Mouse (Mus musculus): ENCODE measurements around the gene 9630041A04Rik. TPM values are rescaled to one million over a fixed set of nuclear protein-coding genes. Genes with fewer than 3 reads are reported as not detected.

Gene 9630041A04Rik
- polyA plus RNA-seq, 1 experiment from 2014 or later = 0.26 TPM

GRCm38 (mm10) chr9:101924829-101925228 is 63.2 kb downstream of the 9630041A04Rik start:
- Histone ChIP-seq H3K4me3 (no peak overlapping the region), H3K4me1 (no peaks in the 10 kb centered on the region), H3K4me2 (no peak overlapping the region), H3K9me3 (replicated peaks) (no peaks in the 10 kb centered on the region), H3K9ac (no peak overlapping the region), H3K36me3 (ENCODE audit: poor library complexity, severe bottlenecking) (no peaks in the 10 kb centered on the region), H3K27ac (no peak overlapping the region), H3K27me3 (no peaks in the 10 kb centered on the region)
- ATAC-seq = no peak
- WGBS = 73% methylated on average over 4 of the region's 4 CpGs

GRCm38 (mm10) chr9:101933946-101934573 is 72.4 kb downstream of the 9630041A04Rik start:
- peaks cover 9% of the 10 kb centered on the region for H3K4me1 ChIP-seq
- H3K27me3 ChIP-seq = no peaks in the 10 kb centered on the region
- H3K36me3 ChIP-seq (ENCODE audit: poor library complexity, severe bottlenecking) = peaks cover 7% of the 10 kb centered on the region
- 0 out of 2 replicates have a peak, but pooled peaks have one; percentile 41 for ATAC-seq
- no peak overlapping the region for H3K9ac ChIP-seq
- H3K9me3 ChIP-seq (replicated peaks) = no peaks in the 10 kb centered on the region
- H3K4me2 ChIP-seq = no peak overlapping the region
- H3K4me3 ChIP-seq = no peak overlapping the region
- 54% methylated on average over 8 of the region's 8 CpGs for whole genome bisulfite sequencing
- H3K27ac ChIP-seq = no peak overlapping the region

GRCm38 (mm10) chr9:101934887-101935286 is 73.2 kb downstream of the 9630041A04Rik start:
- ATAC-seq = no peak
- Histone ChIP-seq H3K27me3 (no peaks in the 10 kb centered on the region), H3K36me3 (ENCODE audit: poor library complexity, severe bottlenecking) (peaks cover 7% of the 10 kb centered on the region), H3K9me3 (replicated peaks) (no peaks in the 10 kb centered on the region), H3K9ac (no peak overlapping the region), H3K4me1 (peaks cover 13% of the 10 kb centered on the region), H3K4me2 (no peak overlapping the region), H3K27ac (no peak overlapping the region), H3K4me3 (no peak overlapping the region)
- 75% methylated on average over 8 of the region's 8 CpGs for WGBS

GRCm38 (mm10) chr9:101938066-101938465 is 76.4 kb downstream of the 9630041A04Rik start:
- Histone ChIP-seq H3K36me3 (ENCODE audit: poor library complexity, severe bottlenecking) (peaks cover 7% of the 10 kb centered on the region), H3K4me1 (peaks cover 13% of the 10 kb centered on the region), H3K4me2 (no peak overlapping the region), H3K9me3 (replicated peaks) (no peaks in the 10 kb centered on the region), H3K27ac (no peak overlapping the region), H3K4me3 (no peak overlapping the region), H3K27me3 (no peaks in the 10 kb centered on the region), H3K9ac (no peak overlapping the region)
- 78% methylated on average over 4 of the region's 4 CpGs for WGBS
- ATAC-seq = no peak

GRCm38 (mm10) chr9:101939006-101939405 is 77.4 kb downstream of the 9630041A04Rik start:
- 64% methylated on average over 5 of the region's 5 CpGs for WGBS
- no peak overlapping the region for H3K9ac ChIP-seq
- H3K9me3 ChIP-seq (replicated peaks) = no peaks in the 10 kb centered on the region
- H3K4me3 ChIP-seq = no peak overlapping the region
- H3K4me1 ChIP-seq = peaks cover 17% of the 10 kb centered on the region
- peak; percentile 84 for ATAC-seq
- no peak overlapping the region for H3K27ac ChIP-seq
- H3K4me2 ChIP-seq = no peak overlapping the region
- peaks cover 7% of the 10 kb centered on the region for H3K36me3 ChIP-seq (ENCODE audit: poor library complexity, severe bottlenecking)
- H3K27me3 ChIP-seq = no peaks in the 10 kb centered on the region

GRCm38 (mm10) chr9:101940182-101940581 is 78.5 kb downstream of the 9630041A04Rik start:
- no peak overlapping the region for H3K27ac ChIP-seq
- H3K9me3 ChIP-seq (replicated peaks) = no peaks in the 10 kb centered on the region
- no peak overlapping the region for H3K4me2 ChIP-seq
- WGBS = 83% methylated on average over 3 of the region's 3 CpGs
- peaks cover 7% of the 10 kb centered on the region for H3K36me3 ChIP-seq (ENCODE audit: poor library complexity, severe bottlenecking)
- no peak overlapping the region for H3K9ac ChIP-seq
- H3K27me3 ChIP-seq = no peaks in the 10 kb centered on the region
- ATAC-seq = no peak
- no peak overlapping the region for H3K4me3 ChIP-seq
- peaks cover 16% of the 10 kb centered on the region for H3K4me1 ChIP-seq

- 93% methylated on average over 9 of the region's 9 CpGs for WGBS
- no peaks in the 10 kb centered on the region for H3K36me3 ChIP-seq (ENCODE audit: poor library complexity, severe bottlenecking)
- no peak overlapping the region for H3K27ac ChIP-seq
These were observed 80.5 kb downstream of the 9630041A04Rik start for GRCm38 (mm10) chr9:101942058-101942669.

GRCm38 (mm10) chr9:101945326-101945725 is 83.7 kb downstream of the 9630041A04Rik start:
- H3K27me3 ChIP-seq = no peaks in the 10 kb centered on the region
- 44% methylated on average over 7 of the region's 7 CpGs for WGBS

More at GRCm38 (mm10) chr9:101942058-101942669, 80.5 kb downstream of the 9630041A04Rik start:
- H3K27me3 ChIP-seq = no peaks in the 10 kb centered on the region
- H3K4me1 ChIP-seq = peaks cover 20% of the 10 kb centered on the region
- H3K9ac ChIP-seq = no peak overlapping the region
- H3K4me3 ChIP-seq = no peak overlapping the region
- no peaks in the 10 kb centered on the region for H3K9me3 ChIP-seq (replicated peaks)
- ATAC-seq = no peak
- no peak overlapping the region for H3K4me2 ChIP-seq

GRCm38 (mm10) chr9:101945814-101946213 is 84.2 kb downstream of the 9630041A04Rik start:
- H3K4me2 ChIP-seq = no peak overlapping the region
- peaks cover 24% of the 10 kb centered on the region for H3K4me1 ChIP-seq
- no peaks in the 10 kb centered on the region for H3K9me3 ChIP-seq (replicated peaks)
- no peak overlapping the region for H3K4me3 ChIP-seq
- H3K36me3 ChIP-seq (ENCODE audit: poor library complexity, severe bottlenecking) = no peaks in the 10 kb centered on the region
- H3K27ac ChIP-seq = no peak overlapping the region
- 94% methylated on average over 4 of the region's 4 CpGs for WGBS
- no peak for ATAC-seq
- H3K9ac ChIP-seq = no peak overlapping the region
- H3K27me3 ChIP-seq = no peaks in the 10 kb centered on the region

More at GRCm38 (mm10) chr9:101945326-101945725, 83.7 kb downstream of the 9630041A04Rik start:
- Histone ChIP-seq H3K9ac (no peak overlapping the region), H3K27ac (no peak overlapping the region), H3K4me1 (peaks cover 21% of the 10 kb centered on the region), H3K4me3 (no peak overlapping the region), H3K4me2 (no peak overlapping the region), H3K36me3 (ENCODE audit: poor library complexity, severe bottlenecking) (no peaks in the 10 kb centered on the region), H3K9me3 (replicated peaks) (no peaks in the 10 kb centered on the region)
- ATAC-seq = 0 out of 2 replicates have a peak, but pooled peaks have one; percentile 27

GRCm38 (mm10) chr9:101950101-101950500 is 88.5 kb downstream of the 9630041A04Rik start:
- ATAC-seq = no peak
- no peak overlapping the region for H3K27ac ChIP-seq
- no peaks in the 10 kb centered on the region for H3K36me3 ChIP-seq (ENCODE audit: poor library complexity, severe bottlenecking)
- H3K4me2 ChIP-seq = no peak overlapping the region
- H3K27me3 ChIP-seq = no peaks in the 10 kb centered on the region
- H3K4me3 ChIP-seq = no peak overlapping the region
- 10% methylated on average over 3 of the region's 3 CpGs for WGBS
- no peaks in the 10 kb centered on the region for H3K9me3 ChIP-seq (replicated peaks)
- no peak overlapping the region for H3K9ac ChIP-seq
- peaks cover 22% of the 10 kb centered on the region for H3K4me1 ChIP-seq

GRCm38 (mm10) chr9:101954529-101954928 is 92.9 kb downstream of the 9630041A04Rik start:
- Histone ChIP-seq H3K9ac (no peak overlapping the region), H3K27me3 (no peaks in the 10 kb centered on the region), H3K4me2 (no peak overlapping the region), H3K4me1 (peaks cover 28% of the 10 kb centered on the region), H3K36me3 (ENCODE audit: poor library complexity, severe bottlenecking) (no peaks in the 10 kb centered on the region), H3K4me3 (no peak overlapping the region), H3K9me3 (replicated peaks) (no peaks in the 10 kb centered on the region), H3K27ac (no peak overlapping the region)
- WGBS = 68% methylated on average over 4 of the region's 4 CpGs
- ATAC-seq = no peak

GRCm38 (mm10) chr9:101956228-101956627 is 94.6 kb downstream of the 9630041A04Rik start:
- Histone ChIP-seq H3K27ac (peak overlapping the region; percentile 40; the same call in 1 of the 2 replicates), H3K9me3 (replicated peaks) (no peaks in the 10 kb centered on the region)
- no peak for ATAC-seq

More at GRCm38 (mm10) chr9:101956228-101956627, 94.6 kb downstream of the 9630041A04Rik start:
- H3K4me3 ChIP-seq = no peak overlapping the region
- no peak overlapping the region for H3K4me2 ChIP-seq
- H3K9ac ChIP-seq = no peak overlapping the region
- no peaks in the 10 kb centered on the region for H3K27me3 ChIP-seq
- no peaks in the 10 kb centered on the region for H3K36me3 ChIP-seq (ENCODE audit: poor library complexity, severe bottlenecking)
- H3K4me1 ChIP-seq = peaks cover 18% of the 10 kb centered on the region
- WGBS = 40% methylated on average over 4 of the region's 4 CpGs

Measured in forebrain, embryonic 13.5 days (tissue).